Mouse (Mus musculus) cortical plate, adult 2 months (tissue): ENCODE results near the gene Rwdd2a. TPM values are rescaled to one million over a fixed set of nuclear protein-coding genes. Genes with fewer than 3 reads are reported as not detected.
A peak's percentile ranks its signal among the peaks of the same experiment; 100 is the strongest.

Experiments used
- H3K27ac ChIP-seq: fragments of 200-500 bp; 2 replicates; pipeline ENCODE4 v1.5.1; 2012; ENCODE audit warnings: low read length, control low read depth, inconsistent platforms; ENCODE audit not compliant: insufficient read depth
- H3K4me1 ChIP-seq: fragments of 200-500 bp; 2 replicates; pipeline ENCODE4 v1.6.1; 2011; ENCODE audit warnings: low read length; ENCODE audit not compliant: control insufficient read depth, insufficient read depth
- H3K4me3 ChIP-seq: fragments of 200-500 bp; 2 replicates; pipeline ENCODE4 v1.5.1; 2011; ENCODE audit warnings: mild to moderate bottlenecking, low read length, control low read depth; ENCODE audit not compliant: insufficient read depth
- CTCF ChIP-seq: fragments of 200-500 bp; IDR thresholded peaks from 2 replicates; pipeline ENCODE4 v1.5.1; 2011; ENCODE audit warnings: mild to moderate bottlenecking, control low read depth, low read length; ENCODE audit not compliant: insufficient read depth; ENCODE audit errors: extremely low read depth
- POLR2A ChIP-seq: fragments of 200-500 bp; IDR thresholded peaks from 2 replicates; pipeline ENCODE4 v1.6.1; 2011; ENCODE audit warnings: mild to moderate bottlenecking, low read length, control low read depth; ENCODE audit not compliant: insufficient read depth; ENCODE audit errors: extremely low read depth
- polyA plus RNA-seq: library from polyadenylated mRNA; depleted of rRNA; stranded (reverse); fragments of >200 nt; gene quantifications from 2 replicates; pipeline ENCODE4 v1.2.3, GENCODE M21; 2012; rRNA removed

Gene Rwdd2a
- polyA plus RNA-seq, 1 experiment: 24.2 TPM

DNA sequence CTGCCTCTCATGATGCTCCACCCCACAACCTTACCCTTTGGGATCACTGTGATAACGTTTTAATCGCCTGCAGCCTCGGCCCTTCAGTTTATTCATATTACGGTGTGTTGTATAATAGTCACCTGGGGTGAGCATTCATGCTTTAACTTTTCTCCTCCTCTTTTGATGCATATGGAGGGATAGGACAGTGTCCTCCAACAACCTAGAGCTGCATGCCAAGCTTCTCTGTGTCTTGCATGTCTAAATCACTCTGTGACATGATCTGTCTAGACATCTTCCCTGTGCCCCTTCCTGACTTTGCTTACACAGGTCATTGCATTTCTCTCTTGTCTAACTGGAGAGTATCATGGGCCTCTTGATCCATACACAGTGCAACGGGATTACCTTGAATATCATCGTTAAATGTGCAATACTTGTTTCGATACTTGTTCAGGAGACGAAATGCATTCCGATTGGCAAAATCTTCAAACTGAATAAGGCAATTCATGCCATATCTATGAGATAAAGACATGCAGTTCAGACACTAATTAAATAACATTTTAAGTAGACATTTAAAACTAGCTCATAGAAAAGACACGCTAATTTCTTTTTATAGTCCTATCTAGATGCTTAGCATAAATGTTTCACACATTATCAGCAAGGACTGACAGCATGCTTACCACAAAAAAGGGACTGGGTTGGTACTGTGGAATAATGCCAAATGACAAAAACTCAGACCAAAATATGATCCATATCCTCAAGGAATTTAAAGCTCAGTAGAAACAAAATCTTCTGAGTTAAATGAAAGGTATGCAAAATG is 47.7 kb downstream of the Rwdd2a start:
- no peak overlapping the region for H3K4me3 ChIP-seq
- no peak overlapping the region for H3K27ac ChIP-seq
- H3K4me1 ChIP-seq: peaks cover 4% of the 10 kb centered on the region; the same call in 1 of the 2 replicates
- TF ChIP-seq POLR2A: no peak

DNA sequence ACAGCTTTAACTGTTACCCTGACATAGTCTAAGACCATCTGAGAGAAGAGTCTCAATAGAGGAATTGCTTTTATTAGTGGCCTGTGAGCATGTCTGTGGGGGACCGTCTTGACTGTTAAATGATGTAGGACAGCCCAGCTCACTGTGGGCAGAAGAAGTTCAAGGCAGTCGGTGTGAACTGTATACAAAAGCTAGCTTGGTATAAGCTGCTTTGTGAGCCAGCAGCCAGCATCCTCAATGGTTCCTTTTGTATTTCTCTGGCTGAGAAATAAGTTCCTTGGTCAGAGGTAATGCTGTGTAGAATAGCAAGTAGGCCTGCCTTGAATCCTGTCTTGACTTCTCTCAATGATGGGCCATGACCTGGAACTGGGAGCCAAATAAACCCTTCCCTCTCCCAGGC is 50.3 kb downstream of the Rwdd2a start:
- TF ChIP-seq CTCF (no peak), POLR2A (no peak)
- H3K4me1 ChIP-seq: peaks cover 15% of the 10 kb centered on the region
- H3K27ac ChIP-seq: no peak overlapping the region

DNA sequence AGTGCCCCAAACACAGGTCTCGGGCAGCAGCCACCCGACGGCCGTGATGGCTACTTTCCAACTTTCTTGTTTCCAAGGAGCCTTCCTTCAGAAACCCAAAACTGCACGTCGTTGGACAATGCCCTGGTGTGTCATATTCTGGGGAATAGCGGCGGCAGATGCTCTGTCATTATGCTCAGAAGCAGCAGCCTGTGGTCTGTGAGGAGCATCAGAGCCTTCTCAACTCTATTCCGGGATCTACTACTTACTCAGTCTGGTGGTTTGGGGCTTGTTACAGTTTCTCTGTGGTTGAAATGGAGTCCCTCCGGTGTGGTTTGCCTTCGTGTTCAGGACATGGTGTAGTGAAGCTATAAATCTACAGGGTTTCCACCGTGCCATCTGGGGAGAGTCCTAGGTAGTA is 52.2 kb downstream of the Rwdd2a start:
- Histone ChIP-seq H3K4me1 (peaks cover 23% of the 10 kb centered on the region), H3K4me3 (no peak overlapping the region), H3K27ac (peak overlapping the region; percentile 53; the same call in 1 of the 2 replicates)
- TF ChIP-seq CTCF (no peak), POLR2A (no peak)

More for the DNA sequence above, 50.3 kb downstream of the Rwdd2a start:
- H3K4me3 ChIP-seq: no peak overlapping the region

Other genes with a start within 250 kb of the Rwdd2a start
- gene Ube2cbp, start 107.0 kb upstream of the Rwdd2a start, polyA plus RNA-seq: 2.2 TPM in 2 replicates
- gene Dop1a, start 104.8 kb upstream of the Rwdd2a start, polyA plus RNA-seq: 37.6 and 41.4 TPM in 2 replicates
- 9.9 and 10.8 TPM in 2 replicates for gene Pgm3, start 149 bp upstream of the Rwdd2a start, polyA plus RNA-seq
- 45.1 and 45.6 TPM in 2 replicates for gene Me1, start 124.0 kb downstream of the Rwdd2a start, polyA plus RNA-seq
- 1.8 and 2.3 TPM in 2 replicates for gene Prss35, start 171.7 kb downstream of the Rwdd2a start, polyA plus RNA-seq